In genomic region chr10:60350077-60350804, GRCm38 (mm10) we compare ENCODE assay signal across 9 mouse cellular contexts. TPM values are rescaled to one million over a fixed set of nuclear protein-coding genes. Genes with fewer than 3 reads are reported as not detected.
DNase-seq lines count a peak whose midpoint lies in the region; ATAC-seq and TF ChIP-seq lines count a peak whose summit lies in the region.
"Had no signal": no experiment of that assay in that cellular context is flagged by ENCODE, and none has a peak within 500 bp of the region (broad histone marks: within the 10 kb centered on the region; RNA-seq: fewer than 3 reads in every experiment).

No protein-coding gene starts in this region.

- peak overlapping the region; percentile 76 for H3K4me3 ChIP-seq in erythroblast, embryonic 14.5 days (replicated peaks)
- H3K4me3 ChIP-seq in liver, adult 2 months (ENCODE audit: insufficient read depth, low read depth, low read length) = peak overlapping the region; percentile 46; the same call in 1 of the 2 replicates
- no peak overlapping the region for H3K4me3 ChIP-seq in embryonic fibroblast, embryonic 13.5 days (ENCODE audit: insufficient read depth, low read length)
- no peak overlapping the region for H3K4me3 ChIP-seq in neural tube, embryonic 13.5 days
- H3K4me3 ChIP-seq: forebrain, embryonic 12.5 days had no signal

- H3K4me2 ChIP-seq in neural tube, embryonic 13.5 days = peak overlapping the region; percentile 22; the same call in 1 of the 2 replicates
- H3K4me2 ChIP-seq: forebrain, embryonic 12.5 days had no signal

- TF ChIP-seq CTCF in liver, adult 2 months (IDR thresholded peaks at IDR 0.05; ENCODE audit: low read depth, low read length) = no peak
- no peak for TF ChIP-seq CTCF in embryonic fibroblast, embryonic 13.5 days (IDR thresholded peaks at IDR 0.05; ENCODE audit: borderline replicate concordance, insufficient read depth, low read length)

- peaks cover 67% of the 10 kb centered on the region for H3K4me1 ChIP-seq in erythroblast, embryonic 14.5 days (ENCODE audit: control insufficient read depth)
- H3K4me1 ChIP-seq in liver, adult 2 months (ENCODE audit: control insufficient read depth, insufficient read depth, low read length) = peaks cover 6% of the 10 kb centered on the region
- peaks cover 25% of the 10 kb centered on the region for H3K4me1 ChIP-seq in embryonic fibroblast, embryonic 13.5 days (ENCODE audit: control insufficient read depth, insufficient read depth, low read length)
- peaks cover 66% of the 10 kb centered on the region for H3K4me1 ChIP-seq in neural tube, embryonic 13.5 days (replicated peaks)

- TF ChIP-seq POLR2A in liver, adult 2 months (IDR thresholded peaks at IDR 0.05; ENCODE audit: extremely low read depth, insufficient read depth, low read length) = no peak
- TF ChIP-seq POLR2A in embryonic fibroblast, embryonic 13.5 days (IDR thresholded peaks at IDR 0.05; ENCODE audit: low read depth, low read length) = no peak

- peaks cover 6% of the 10 kb centered on the region for H3K27me3 ChIP-seq in erythroblast, embryonic 14.5 days (ENCODE audit: control insufficient read depth)
- H3K27me3 ChIP-seq in liver, adult 2 months (ENCODE audit: control insufficient read depth, insufficient read depth, low read length) = no peaks in the 10 kb centered on the region
- H3K27me3 ChIP-seq in neural tube, embryonic 13.5 days = peaks cover 24% of the 10 kb centered on the region

- no peak for ATAC-seq in erythroblast, adult 5-6 weeks (replicated peaks; ENCODE audit: low FRiP score, poor library complexity, severe bottlenecking)
- no peak for ATAC-seq in neural tube, embryonic 13.5 days (ENCODE audit: low read depth)

- peaks cover 20% of the 10 kb centered on the region for H3K36me3 ChIP-seq in erythroblast, embryonic 14.5 days (ENCODE audit: control insufficient read depth)
- no peaks in the 10 kb centered on the region for H3K36me3 ChIP-seq in liver, adult 2 months (ENCODE audit: control insufficient read depth, insufficient read depth, low read length)
- H3K36me3 ChIP-seq in neural tube, embryonic 13.5 days = no peaks in the 10 kb centered on the region
- H3K36me3 ChIP-seq: forebrain, embryonic 12.5 days had no signal

- DNase-seq in liver, adult 2 months (ENCODE audit: extremely low read depth, low read depth, low spot score) = no peak
- no peak for DNase-seq in liver
- DNase-seq in frontal cortex, postnatal 36 days (ENCODE audit: low spot score in 2 of 2) = no peak
- DNase-seq in adrenal gland, postnatal 10 days = no peak

- no peaks in the 10 kb centered on the region for H3K9me3 ChIP-seq in erythroblast, embryonic 14.5 days (ENCODE audit: control insufficient read depth, low read length)
- H3K9me3 ChIP-seq in neural tube, embryonic 13.5 days = no peaks in the 10 kb centered on the region
- H3K9me3 ChIP-seq: forebrain, embryonic 12.5 days had no signal

- H3K9ac ChIP-seq in liver, adult 2 months (ENCODE audit: low read depth, low read length) = no peak overlapping the region
- no peak overlapping the region for H3K9ac ChIP-seq in neural tube, embryonic 13.5 days
- H3K9ac ChIP-seq: forebrain, embryonic 12.5 days had no signal

- no peaks in the 10 kb centered on the region for H3K79me2 ChIP-seq in liver, adult 2 months (ENCODE audit: control insufficient read depth, insufficient read depth, low read length)

- 64% methylated on average over 5 of the region's 5 CpGs for WGBS in liver, adult 2 months
- whole genome bisulfite sequencing in neural tube, embryonic 13.5 days = 55% methylated on average over 4 of the region's 5 CpGs

- no peak overlapping the region for H3K27ac ChIP-seq in liver, adult 2 months (replicated peaks; ENCODE audit: insufficient read depth, low read depth, low read length)
- H3K27ac ChIP-seq in embryonic fibroblast, embryonic 13.5 days (ENCODE audit: insufficient read depth, low read length) = peak overlapping the region; percentile 91
- H3K27ac ChIP-seq in neural tube, embryonic 13.5 days (replicated peaks) = no peak overlapping the region

RNA-seq across cellular contexts. Expression of gene Vsir, which starts 3.6 kb away (rescaled TPM):
- 4.9 and 6.2 TPM in 2 replicates for polyA plus RNA-seq in erythroblast, embryonic 14.5 days (2012)
- 78.8 and 104 TPM in 2 replicates for total RNA-seq in erythroblast, adult 5-6 weeks (2015; ENCODE audit: low replicate concordance)
- total RNA-seq in erythroblast, adult 5-6 weeks (2017; ENCODE audit: low replicate concordance) = 77.5 and 165 TPM in 2 replicates
- 5.3 and 5.8 TPM in 2 replicates for total RNA-seq in liver, adult 2 months (2014; rRNA removed)
- polyA plus RNA-seq in liver, adult 2 months (2012; rRNA removed) = 5.6 and 8.1 TPM in 2 replicates
- polyA plus RNA-seq in embryonic fibroblast, embryonic 13.5 days (2011; ENCODE audit: insufficient read length, low read depth, missing spikeins) = 5.1 and 7.7 TPM in 2 replicates
- polyA plus RNA-seq in neural tube, embryonic 13.5 days (2015; fragmentation: Nextera tagmentation; extraction: Ambion mirVana) = 2.8 and 3.0 TPM in 2 replicates
- total RNA-seq in adrenal gland, postnatal 10 days (2021) = 10 to 100 TPM; 20.1 to 21.0 TPM

RNA-seq across cellular contexts. Expression of gene Gm17455, which starts 49.3 kb away (rescaled TPM):
- polyA plus RNA-seq in erythroblast, embryonic 14.5 days (2012) = not detected in 2 replicates
- total RNA-seq in erythroblast, adult 5-6 weeks (2015; ENCODE audit: low replicate concordance) = not detected in 2 replicates
- total RNA-seq in erythroblast, adult 5-6 weeks (2017; ENCODE audit: low replicate concordance) = not detected in 2 replicates
- total RNA-seq in liver, adult 2 months (2014; rRNA removed) = not detected in 2 replicates
- not detected in 2 replicates for polyA plus RNA-seq in liver, adult 2 months (2012; rRNA removed)
- polyA plus RNA-seq in embryonic fibroblast, embryonic 13.5 days (2011; ENCODE audit: insufficient read length, low read depth, missing spikeins) = not detected in 2 replicates
- polyA plus RNA-seq in neural tube, embryonic 13.5 days (2015; fragmentation: Nextera tagmentation; extraction: Ambion mirVana) = 4.9 and 12.3 TPM in 2 replicates
- not detected for total RNA-seq in adrenal gland, postnatal 10 days (2021)

Comparison
In these comparisons a context has a peak if more than half of its experiments do, and no peak if none do; other contexts are left out.
1. H3K4me3 ChIP-seq: peak in erythroblast, embryonic 14.5 days (single experiment) and liver, adult 2 months (single experiment); none in embryonic fibroblast, embryonic 13.5 days (single experiment) and neural tube, embryonic 13.5 days (single experiment).